Mouse (Mus musculus) heart, embryonic 11.5 days (tissue): Measurements from ENCODE around the gene Naa50. TPM values are rescaled to one million over a fixed set of nuclear protein-coding genes. Genes with fewer than 3 reads are reported as not detected.

Source experiments
- ATAC-seq: fragments of 200-750 bp; cut with Nextera tagmentation; replicated peaks from 2 replicates; pipeline ENCODE4 v1.8.0; 2017; ENCODE audit warnings: moderate library complexity; ENCODE audit not compliant: insufficient number of reproducible peaks, low FRiP score, low TSS enrichment
- H3K27ac ChIP-seq: fragments of 300-500 bp; sonication (generic); 2 replicates; pipeline ENCODE4 v1.5.1; 2014; ENCODE audit warnings: mild to moderate bottlenecking, low read depth, low read length
- H3K27me3 ChIP-seq: fragments of 300-500 bp; sonication (generic); 2 replicates; pipeline ENCODE4 v1.6.1; 2014; ENCODE audit warnings: mild to moderate bottlenecking, low read length, mixed read lengths; ENCODE audit not compliant: control insufficient read depth, insufficient read depth
- H3K36me3 ChIP-seq: fragments of 300-500 bp; sonication (generic); 2 replicates; pipeline ENCODE4 v1.6.1; 2014; ENCODE audit warnings: mild to moderate bottlenecking, low read length, moderate library complexity, mixed read lengths; ENCODE audit not compliant: control insufficient read depth, insufficient read depth
- H3K4me1 ChIP-seq: fragments of 300-500 bp; sonication (generic); 2 replicates; pipeline ENCODE4 v1.6.1; 2014; ENCODE audit warnings: low read length; ENCODE audit not compliant: control insufficient read depth, insufficient read depth
- H3K4me2 ChIP-seq: fragments of 300-500 bp; sonication (generic); 2 replicates; pipeline ENCODE4 v1.6.1; 2014; ENCODE audit warnings: mild to moderate bottlenecking, moderate library complexity
- H3K4me3 ChIP-seq: fragments of 300-500 bp; sonication (generic); 2 replicates; pipeline ENCODE4 v1.5.1; 2014; ENCODE audit warnings: low read depth, low read length
- H3K9ac ChIP-seq: fragments of 300-500 bp; sonication (generic); 2 replicates; pipeline ENCODE4 v1.6.1; 2014; ENCODE audit warnings: mild to moderate bottlenecking, low read depth, low read length, moderate library complexity
- H3K9me3 ChIP-seq: fragments of 300-500 bp; sonication (generic); replicated peaks from 2 replicates; pipeline ENCODE4 v1.6.1; 2016; ENCODE audit warnings: low read length; ENCODE audit not compliant: control insufficient read depth
- WGBS: fragments of 180-500 bp; shearing (Covaris S2); extraction: QIAGEN DNeasy Blood & Tissue Kit; methylation state at CpG from one replicate; pipeline ENCODE4 v1.1.7; 2014; ENCODE audit not compliant: insufficient replicate concordance; 5-methylcytosine and 5-hydroxymethylcytosine counted together
- polyA plus RNA-seq: library from polyadenylated mRNA; unstranded; fragments of >200 nt; fragmentation: Nextera tagmentation; extraction: Ambion mirVana; gene quantifications from 2 replicates; pipeline ENCODE4 v1.2.1, GENCODE M21; 2014

Gene Naa50
- polyA plus RNA-seq, 1 experiment from 2014 or later, result 58.5 TPM

DNA sequence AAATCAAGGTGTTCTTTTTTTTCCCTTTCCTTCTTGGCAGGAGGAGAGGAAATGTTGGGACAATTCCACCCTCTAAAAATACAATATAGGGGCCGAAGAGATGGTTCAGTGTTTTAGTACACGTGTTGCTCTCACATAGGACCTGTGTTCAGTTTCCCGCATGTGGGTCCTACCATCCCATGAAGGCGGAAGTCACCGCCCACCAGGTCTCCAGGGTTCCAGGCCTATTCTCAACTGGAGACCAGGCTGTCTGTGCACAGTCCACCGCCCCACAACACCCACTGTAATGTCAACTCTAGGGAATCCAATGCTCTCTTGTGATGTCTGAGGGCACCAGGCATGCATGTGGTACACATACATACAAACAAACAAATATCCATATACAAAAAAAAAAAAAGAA, 17.5 kb upstream of the Naa50 start:
- no peaks in the 10 kb centered on the region for H3K27me3 ChIP-seq
- ATAC-seq, result no peak
- no peaks in the 10 kb centered on the region for H3K36me3 ChIP-seq
- no peaks in the 10 kb centered on the region for H3K9me3 ChIP-seq
- H3K27ac ChIP-seq, result no peak overlapping the region
- no peak overlapping the region for H3K4me3 ChIP-seq
- no peak overlapping the region for H3K9ac ChIP-seq
- H3K4me1 ChIP-seq, result no peaks in the 10 kb centered on the region
- H3K4me2 ChIP-seq, result no peak overlapping the region
- 81% methylated on average over 6 of the region's 6 CpGs for WGBS

DNA sequence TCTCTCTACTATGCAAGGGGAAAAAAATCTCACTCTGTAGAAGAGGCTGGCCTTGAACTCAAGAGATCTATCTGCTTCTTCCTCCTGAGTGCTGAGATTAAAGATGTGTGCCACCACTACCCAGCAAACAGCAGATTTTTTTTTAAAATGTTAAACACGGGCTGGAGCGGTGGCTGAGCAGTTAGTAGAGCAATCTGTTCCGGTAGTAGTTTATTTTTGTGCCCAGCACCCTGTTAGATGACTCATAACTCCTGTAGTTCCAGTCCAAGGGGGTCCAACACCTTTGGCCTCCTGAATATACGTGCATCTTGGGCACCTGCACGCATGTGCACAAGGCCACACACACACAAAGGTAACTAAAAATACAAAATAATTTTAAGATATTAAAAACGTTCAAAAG, 17.1 kb upstream of the Naa50 start:
- 82% methylated on average over 6 of the region's 6 CpGs for WGBS
- ATAC-seq, result no peak
- Histone ChIP-seq H3K27ac (no peak overlapping the region), H3K9ac (no peak overlapping the region), H3K4me1 (no peaks in the 10 kb centered on the region), H3K36me3 (no peaks in the 10 kb centered on the region), H3K4me2 (no peak overlapping the region), H3K4me3 (no peak overlapping the region), H3K9me3 (no peaks in the 10 kb centered on the region), H3K27me3 (no peaks in the 10 kb centered on the region)

DNA sequence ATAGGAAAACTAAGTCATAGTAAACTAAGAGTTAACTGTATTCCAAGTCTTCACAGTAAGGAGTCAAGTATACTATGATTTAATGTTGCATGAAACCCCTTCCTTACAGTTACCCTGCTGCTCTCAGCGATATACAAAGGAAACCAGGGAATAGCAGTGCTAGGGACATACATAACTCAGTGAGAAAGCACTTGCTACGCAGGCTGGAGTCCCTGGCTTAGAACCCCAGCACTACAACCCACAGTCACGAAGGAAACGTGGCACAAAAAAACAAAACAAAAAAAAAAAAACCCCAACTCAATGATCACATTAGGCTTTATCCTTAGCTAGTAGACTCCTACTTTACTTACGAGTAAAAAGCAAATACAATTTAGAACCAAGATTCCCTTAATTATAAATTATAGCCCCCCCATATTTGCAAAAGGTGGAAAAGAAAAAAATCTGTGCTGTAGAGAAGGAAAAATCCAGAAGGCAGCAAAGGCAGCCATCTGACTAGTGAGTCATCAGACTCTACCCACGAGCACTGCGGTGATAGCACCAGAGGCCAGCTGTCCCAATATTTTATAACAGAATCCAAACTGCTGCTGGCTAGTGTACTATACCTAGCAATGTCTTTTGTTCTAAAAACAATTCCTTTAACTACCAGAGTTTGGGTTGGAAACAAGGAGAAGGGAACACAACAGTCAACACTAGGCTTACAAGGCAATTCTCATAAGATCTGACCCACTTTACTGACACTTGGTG, 16.5 kb upstream of the Naa50 start:
- H3K27me3 ChIP-seq, result no peaks in the 10 kb centered on the region
- ATAC-seq, result no peak
- no peaks in the 10 kb centered on the region for H3K4me1 ChIP-seq
- no peaks in the 10 kb centered on the region for H3K9me3 ChIP-seq
- no peak overlapping the region for H3K9ac ChIP-seq
- no peak overlapping the region for H3K27ac ChIP-seq
- WGBS, result 76% methylated on average over 7 of the region's 7 CpGs
- no peak overlapping the region for H3K4me2 ChIP-seq
- no peaks in the 10 kb centered on the region for H3K36me3 ChIP-seq
- no peak overlapping the region for H3K4me3 ChIP-seq

DNA sequence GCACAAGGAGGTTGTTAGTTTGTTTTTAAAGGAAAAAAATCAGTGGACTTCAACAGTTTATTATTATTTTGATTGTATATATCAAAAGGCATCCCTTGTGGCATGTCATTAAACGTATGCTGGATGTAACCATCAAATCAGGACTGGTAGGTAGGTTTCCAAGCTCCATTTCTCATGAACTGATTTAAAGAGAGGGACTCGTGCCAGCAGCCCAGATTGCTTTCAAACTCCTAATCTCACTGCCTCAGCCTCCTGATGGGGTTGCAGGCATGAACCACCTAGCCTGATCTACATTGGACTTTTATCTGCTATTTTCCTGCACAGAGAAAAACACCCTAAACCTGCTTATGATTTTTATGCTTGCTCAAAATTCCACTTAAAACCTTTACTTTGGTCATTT, 15.8 kb upstream of the Naa50 start:
- 72% methylated on average over 2 of the region's 2 CpGs for WGBS
- ATAC-seq, result no peak

DNA sequence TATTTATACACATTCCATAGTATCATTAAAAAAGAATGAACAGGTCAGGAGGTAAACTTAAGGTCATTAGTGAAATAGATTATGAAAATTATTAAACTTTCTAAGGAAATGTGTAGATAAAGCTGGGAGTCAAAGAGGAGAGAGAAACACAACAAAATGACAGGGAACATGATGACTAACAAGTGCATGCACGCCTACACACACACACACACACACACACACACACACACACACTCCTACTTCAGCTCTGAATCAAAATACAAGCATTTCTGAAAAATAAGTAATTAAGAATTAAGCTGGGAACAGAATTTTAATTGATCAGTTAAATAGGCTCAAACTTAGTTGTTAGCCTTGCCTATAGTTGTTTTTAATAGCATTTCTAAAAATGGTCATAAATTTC, 14.9 kb upstream of the Naa50 start:
- no peak overlapping the region for H3K4me3 ChIP-seq
- H3K9ac ChIP-seq, result no peak overlapping the region
- H3K27ac ChIP-seq, result no peak overlapping the region
- no peaks in the 10 kb centered on the region for H3K4me1 ChIP-seq
- ATAC-seq, result no peak
- H3K4me2 ChIP-seq, result no peak overlapping the region
- H3K36me3 ChIP-seq, result no peaks in the 10 kb centered on the region
- 75% methylated on average over 1 of the region's 1 CpGs for WGBS
- H3K9me3 ChIP-seq, result no peaks in the 10 kb centered on the region
- no peaks in the 10 kb centered on the region for H3K27me3 ChIP-seq

More for the DNA sequence above, 15.8 kb upstream of the Naa50 start:
- H3K36me3 ChIP-seq, result no peaks in the 10 kb centered on the region
- no peak overlapping the region for H3K4me3 ChIP-seq
- no peaks in the 10 kb centered on the region for H3K27me3 ChIP-seq
- H3K27ac ChIP-seq, result no peak overlapping the region
- H3K4me2 ChIP-seq, result no peak overlapping the region
- no peak overlapping the region for H3K9ac ChIP-seq
- no peaks in the 10 kb centered on the region for H3K9me3 ChIP-seq
- no peaks in the 10 kb centered on the region for H3K4me1 ChIP-seq

DNA sequence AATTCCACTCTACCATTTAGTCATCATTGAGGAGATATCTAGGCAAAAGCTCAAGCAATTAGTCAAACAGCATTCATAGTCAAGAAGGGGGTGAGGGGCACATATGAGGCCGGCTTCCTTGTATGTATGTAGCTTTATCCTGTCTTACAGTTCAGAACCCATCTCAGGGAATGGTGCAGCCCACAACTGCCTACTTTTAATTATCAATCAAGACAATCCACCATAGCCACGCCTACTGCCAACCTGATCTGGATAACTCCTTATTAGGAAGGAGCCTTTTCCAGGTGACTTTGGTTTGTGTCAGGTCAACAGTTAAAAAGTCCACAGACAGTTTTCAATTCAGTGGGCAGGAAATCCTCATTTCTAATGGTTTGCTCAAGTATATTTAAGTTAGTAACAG, 14.2 kb upstream of the Naa50 start:
- Histone ChIP-seq H3K27me3 (no peaks in the 10 kb centered on the region), H3K9me3 (no peaks in the 10 kb centered on the region)
- 86% methylated on average over 2 of the region's 2 CpGs for WGBS

DNA sequence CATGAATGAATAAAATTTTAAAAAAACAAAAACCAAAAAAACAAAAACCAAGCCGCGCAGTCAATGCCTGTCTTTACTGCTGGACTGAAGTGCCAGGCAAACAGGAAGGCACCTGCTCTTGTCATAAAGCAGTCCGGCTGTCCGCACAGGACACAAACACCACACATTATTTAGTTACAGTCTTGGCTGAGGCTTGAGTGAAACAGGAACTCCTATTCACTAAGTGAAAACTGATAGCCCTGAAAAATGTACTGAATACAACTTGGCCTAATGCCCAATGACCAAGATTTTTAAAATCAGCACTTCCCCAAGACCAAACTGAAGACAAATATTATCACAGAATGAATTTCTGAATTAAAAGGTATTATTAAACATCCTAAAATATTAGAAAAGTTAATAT, 13.2 kb upstream of the Naa50 start:
- ATAC-seq, result no peak
- no peaks in the 10 kb centered on the region for H3K36me3 ChIP-seq
- no peaks in the 10 kb centered on the region for H3K9me3 ChIP-seq
- H3K4me1 ChIP-seq, result no peaks in the 10 kb centered on the region
- H3K27ac ChIP-seq, result no peak overlapping the region
- WGBS, result 77% methylated on average over 4 of the region's 4 CpGs
- H3K4me2 ChIP-seq, result no peak overlapping the region
- H3K27me3 ChIP-seq, result no peaks in the 10 kb centered on the region
- no peak overlapping the region for H3K4me3 ChIP-seq
- no peak overlapping the region for H3K9ac ChIP-seq

More for the DNA sequence above, 14.2 kb upstream of the Naa50 start:
- Histone ChIP-seq H3K9ac (no peak overlapping the region), H3K4me2 (no peak overlapping the region), H3K36me3 (no peaks in the 10 kb centered on the region), H3K4me3 (no peak overlapping the region), H3K27ac (no peak overlapping the region), H3K4me1 (no peaks in the 10 kb centered on the region)
- no peak for ATAC-seq

DNA sequence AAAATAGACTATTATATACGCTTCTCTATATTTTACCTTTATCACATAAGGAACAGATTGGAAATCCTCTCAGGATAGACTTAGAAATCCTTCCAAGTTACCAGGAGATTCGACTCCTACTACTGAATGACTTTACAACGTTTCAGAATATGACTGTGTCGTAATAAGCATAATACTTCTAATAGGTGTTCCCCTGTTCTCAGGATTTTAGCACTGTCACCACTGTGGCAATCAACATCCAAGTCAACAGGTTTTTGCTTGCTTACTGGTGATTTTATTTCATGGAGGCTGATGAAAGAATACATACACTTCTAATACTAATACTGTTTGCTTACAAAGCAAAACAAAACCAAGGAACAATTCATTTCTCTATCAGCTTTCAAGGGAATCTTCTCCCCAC, 7.3 kb upstream of the Naa50 start:
- Histone ChIP-seq H3K4me1 (no peaks in the 10 kb centered on the region), H3K27ac (no peak overlapping the region), H3K9ac (no peak overlapping the region), H3K4me3 (no peak overlapping the region), H3K4me2 (no peak overlapping the region), H3K36me3 (no peaks in the 10 kb centered on the region), H3K9me3 (no peaks in the 10 kb centered on the region), H3K27me3 (no peaks in the 10 kb centered on the region)
- 80% methylated on average over 4 of the region's 4 CpGs for WGBS
- no peak for ATAC-seq

DNA sequence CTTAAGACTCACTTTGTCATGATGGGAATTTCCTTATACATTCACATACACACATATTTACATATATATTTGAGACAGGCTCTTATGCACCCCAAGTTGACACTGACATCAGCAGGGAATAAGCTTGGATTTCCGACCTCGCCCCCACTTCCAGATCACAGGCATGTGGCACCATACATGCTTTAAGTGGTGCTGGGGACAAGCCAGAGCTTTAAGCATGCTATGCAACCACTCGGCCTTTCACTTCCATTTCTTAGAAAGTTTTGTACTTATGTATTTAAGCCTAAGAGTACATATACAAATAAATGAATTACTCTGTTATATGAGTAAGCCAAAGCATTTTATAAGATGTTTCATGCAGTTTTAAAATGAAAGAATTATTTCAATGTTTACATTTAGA, 6.4 kb upstream of the Naa50 start:
- no peaks in the 10 kb centered on the region for H3K36me3 ChIP-seq
- no peak overlapping the region for H3K27ac ChIP-seq
- no peak overlapping the region for H3K4me2 ChIP-seq
- no peaks in the 10 kb centered on the region for H3K9me3 ChIP-seq
- H3K4me1 ChIP-seq, result peaks cover 6% of the 10 kb centered on the region; the same call in 1 of the 2 replicates
- H3K4me3 ChIP-seq, result no peak overlapping the region
- 77% methylated on average over 3 of the region's 3 CpGs for WGBS
- no peak for ATAC-seq
- no peak overlapping the region for H3K9ac ChIP-seq
- no peaks in the 10 kb centered on the region for H3K27me3 ChIP-seq
